Mouse (Mus musculus): ENCODE measurements around the gene Tff2. TPM values are rescaled to one million over a fixed set of nuclear protein-coding genes. Genes with fewer than 3 reads are reported as not detected.

Gene Tff2
- polyA plus RNA-seq, 1 experiment from 2014 or later: not detected

- 70% methylated on average over 15 of the region's 15 CpGs for WGBS
- no peak overlapping the region for H3K4me3 ChIP-seq
- ATAC-seq (ENCODE audit: insufficient number of reproducible peaks, low FRiP score, low TSS enrichment, low read depth): no peak
- no peaks in the 10 kb centered on the region for H3K4me1 ChIP-seq
- no peak overlapping the region for H3K9ac ChIP-seq
- H3K27me3 ChIP-seq: no peaks in the 10 kb centered on the region
- no peaks in the 10 kb centered on the region for H3K36me3 ChIP-seq
- H3K9me3 ChIP-seq: no peaks in the 10 kb centered on the region
- no peak overlapping the region for H3K4me2 ChIP-seq
- no peak overlapping the region for H3K27ac ChIP-seq
These were observed 10.3 kb downstream of the Tff2 start for GRCm38 (mm10) chr17:31133776-31134175.

- H3K4me2 ChIP-seq: no peak overlapping the region
- H3K4me3 ChIP-seq: no peak overlapping the region
- no peaks in the 10 kb centered on the region for H3K36me3 ChIP-seq
- H3K4me1 ChIP-seq: no peaks in the 10 kb centered on the region
- 70% methylated on average over 10 of the region's 10 CpGs for WGBS
- H3K9ac ChIP-seq: no peak overlapping the region
- ATAC-seq (ENCODE audit: insufficient number of reproducible peaks, low FRiP score, low TSS enrichment, low read depth): no peak
- no peaks in the 10 kb centered on the region for H3K9me3 ChIP-seq
- no peaks in the 10 kb centered on the region for H3K27me3 ChIP-seq
- no peak overlapping the region for H3K27ac ChIP-seq
These were observed 12.7 kb downstream of the Tff2 start for GRCm38 (mm10) chr17:31131269-31131821.

GRCm38 (mm10) chr17:31129452-31129851 is 14.6 kb downstream of the Tff2 start, which contains the start of gene Tff3:
Tff3 (minus strand) TSS chr17:31129646.
- no peaks in the 10 kb centered on the region for H3K9me3 ChIP-seq
- H3K27ac ChIP-seq: no peak within 1 kb of the TSS
- H3K4me1 ChIP-seq: 0 out of 2 replicates have a peak, but pooled peaks cover 4% of the 10 kb centered on the region
- H3K36me3 ChIP-seq: no peaks in the 10 kb centered on the region
- no peak within 1 kb of the TSS for H3K4me3 ChIP-seq
- ATAC-seq (ENCODE audit: insufficient number of reproducible peaks, low FRiP score, low TSS enrichment, low read depth): no peak
- 5% methylated on average over 2 of the region's 2 CpGs for WGBS
- no peak within 1 kb of the TSS for H3K9ac ChIP-seq
- H3K4me2 ChIP-seq: no peak within 1 kb of the TSS
- H3K27me3 ChIP-seq: no peaks in the 10 kb centered on the region

GRCm38 (mm10) chr17:31128708-31129318 is 15.3 kb downstream of the Tff2 start:
- ATAC-seq (ENCODE audit: insufficient number of reproducible peaks, low FRiP score, low TSS enrichment, low read depth): no peak
- Histone ChIP-seq H3K4me1 (0 out of 2 replicates have a peak, but pooled peaks cover 4% of the 10 kb centered on the region), H3K27ac (no peak overlapping the region), H3K9ac (no peak overlapping the region), H3K4me3 (no peak overlapping the region), H3K36me3 (no peaks in the 10 kb centered on the region), H3K27me3 (no peaks in the 10 kb centered on the region), H3K9me3 (no peaks in the 10 kb centered on the region), H3K4me2 (no peak overlapping the region)
- 79% methylated on average over 9 of the region's 9 CpGs for WGBS

- Histone ChIP-seq H3K4me2 (no peak overlapping the region), H3K9ac (no peak overlapping the region), H3K4me1 (0 out of 2 replicates have a peak, but pooled peaks cover 4% of the 10 kb centered on the region), H3K9me3 (no peaks in the 10 kb centered on the region), H3K36me3 (no peaks in the 10 kb centered on the region), H3K27me3 (no peaks in the 10 kb centered on the region), H3K27ac (no peak overlapping the region), H3K4me3 (no peak overlapping the region)
- 38% methylated on average over 9 of the region's 9 CpGs for WGBS
- ATAC-seq (ENCODE audit: insufficient number of reproducible peaks, low FRiP score, low TSS enrichment, low read depth): peak; percentile 30; the same call in 1 of the 2 replicates
These were observed 18.4 kb downstream of the Tff2 start for GRCm38 (mm10) chr17:31125548-31126266.

GRCm38 (mm10) chr17:31121975-31122374 is 22.1 kb downstream of the Tff2 start:
- no peaks in the 10 kb centered on the region for H3K27me3 ChIP-seq
- no peak overlapping the region for H3K4me2 ChIP-seq
- no peak overlapping the region for H3K27ac ChIP-seq
- H3K4me1 ChIP-seq: 0 out of 2 replicates have a peak, but pooled peaks cover 4% of the 10 kb centered on the region
- 6% methylated on average over 8 of the region's 8 CpGs for WGBS
- H3K9ac ChIP-seq: no peak overlapping the region
- no peaks in the 10 kb centered on the region for H3K36me3 ChIP-seq
- H3K9me3 ChIP-seq: no peaks in the 10 kb centered on the region
- ATAC-seq (ENCODE audit: insufficient number of reproducible peaks, low FRiP score, low TSS enrichment, low read depth): no peak
- no peak overlapping the region for H3K4me3 ChIP-seq

- Histone ChIP-seq H3K4me1 (no peaks in the 10 kb centered on the region), H3K4me3 (no peak overlapping the region), H3K27ac (no peak overlapping the region), H3K9me3 (no peaks in the 10 kb centered on the region), H3K27me3 (no peaks in the 10 kb centered on the region), H3K9ac (no peak overlapping the region), H3K36me3 (no peaks in the 10 kb centered on the region), H3K4me2 (no peak overlapping the region)
- no peak for ATAC-seq (ENCODE audit: insufficient number of reproducible peaks, low FRiP score, low TSS enrichment, low read depth)
- 2% methylated on average over 7 of the region's 7 CpGs for WGBS
These were observed 24.7 kb downstream of the Tff2 start for GRCm38 (mm10) chr17:31119429-31119828.

- H3K27ac ChIP-seq: no peak overlapping the region
- no peaks in the 10 kb centered on the region for H3K9me3 ChIP-seq
- no peak overlapping the region for H3K9ac ChIP-seq
- no peak for ATAC-seq (ENCODE audit: insufficient number of reproducible peaks, low FRiP score, low TSS enrichment, low read depth)
- H3K4me2 ChIP-seq: no peak overlapping the region
- 72% methylated on average over 5 of the region's 5 CpGs for WGBS
- H3K27me3 ChIP-seq: no peaks in the 10 kb centered on the region
- no peaks in the 10 kb centered on the region for H3K36me3 ChIP-seq
- H3K4me1 ChIP-seq: no peaks in the 10 kb centered on the region; the same call in 1 of the 2 replicates
- no peak overlapping the region for H3K4me3 ChIP-seq
These were observed 26.1 kb downstream of the Tff2 start for GRCm38 (mm10) chr17:31117946-31118345.

- Histone ChIP-seq H3K4me1 (peaks cover 3% of the 10 kb centered on the region; the same call in 1 of the 2 replicates), H3K27ac (no peak overlapping the region), H3K27me3 (no peaks in the 10 kb centered on the region), H3K4me3 (no peak overlapping the region), H3K36me3 (no peaks in the 10 kb centered on the region), H3K9ac (no peak overlapping the region), H3K4me2 (no peak overlapping the region), H3K9me3 (no peaks in the 10 kb centered on the region)
- WGBS: 57% methylated on average over 6 of the region's 6 CpGs
- no peak for ATAC-seq (ENCODE audit: insufficient number of reproducible peaks, low FRiP score, low TSS enrichment, low read depth)
These were observed 28.0 kb downstream of the Tff2 start for GRCm38 (mm10) chr17:31116063-31116462.

GRCm38 (mm10) chr17:31113191-31113856 is 30.8 kb downstream of the Tff2 start:
- no peaks in the 10 kb centered on the region for H3K27me3 ChIP-seq
- 55% methylated on average over 9 of the region's 9 CpGs for WGBS

GRCm38 (mm10) chr17:31108388-31108787 is 35.7 kb downstream of the Tff2 start:
- no peaks in the 10 kb centered on the region for H3K27me3 ChIP-seq
- no peak overlapping the region for H3K4me2 ChIP-seq
- no peaks in the 10 kb centered on the region for H3K9me3 ChIP-seq
- H3K4me1 ChIP-seq: 0 out of 2 replicates have a peak, but pooled peaks cover 6% of the 10 kb centered on the region
- no peak overlapping the region for H3K27ac ChIP-seq
- WGBS: 89% methylated on average over 15 of the region's 15 CpGs
- H3K4me3 ChIP-seq: no peak overlapping the region
- no peaks in the 10 kb centered on the region for H3K36me3 ChIP-seq
- no peak overlapping the region for H3K9ac ChIP-seq
- no peak for ATAC-seq (ENCODE audit: insufficient number of reproducible peaks, low FRiP score, low TSS enrichment, low read depth)

More at GRCm38 (mm10) chr17:31113191-31113856, 30.8 kb downstream of the Tff2 start:
- H3K4me3 ChIP-seq: no peak overlapping the region
- no peak overlapping the region for H3K27ac ChIP-seq
- no peak overlapping the region for H3K4me2 ChIP-seq
- peaks cover 3% of the 10 kb centered on the region; the same call in 1 of the 2 replicates for H3K4me1 ChIP-seq
- no peak overlapping the region for H3K9ac ChIP-seq
- ATAC-seq (ENCODE audit: insufficient number of reproducible peaks, low FRiP score, low TSS enrichment, low read depth): no peak
- H3K9me3 ChIP-seq: no peaks in the 10 kb centered on the region
- no peaks in the 10 kb centered on the region for H3K36me3 ChIP-seq

All from limb, embryonic 15.5 days (tissue).